Mouse (Mus musculus): Measurements from ENCODE around the gene Dscaml1. TPM values are rescaled to one million over a fixed set of nuclear protein-coding genes. Genes with fewer than 3 reads are reported as not detected.
A peak's percentile ranks its signal among the peaks of the same experiment; 100 is the strongest.

Dscaml1 gene
- polyA plus RNA-seq, 1 experiment from 2014 or later = 0.83 TPM

GRCm38 (mm10) chr9:45799402-45799801 is 373.0 kb downstream of the Dscaml1 start:
- ATAC-seq (ENCODE audit: insufficient number of reproducible peaks, insufficient read depth, low FRiP score, low TSS enrichment, low read depth) = no peak
- Histone ChIP-seq H3K36me3 (peaks cover 34% of the 10 kb centered on the region), H3K27ac (peak overlapping the region; percentile 76), H3K4me1 (replicated peaks) (peaks cover 21% of the 10 kb centered on the region), H3K9ac (replicated peaks) (0 out of 2 replicates have a peak overlapping the region, but pooled peaks have one; percentile 0), H3K27me3 (no peaks in the 10 kb centered on the region), H3K4me2 (0 out of 2 replicates have a peak overlapping the region, but pooled peaks have one; percentile 44), H3K9me3 (no peaks in the 10 kb centered on the region), H3K4me3 (replicated peaks) (no peak overlapping the region)
- 73% methylated on average over 8 of the region's 8 CpGs for WGBS

Other genes starting within 250 kb of the Dscaml1 start
- not detected in 2 replicates for gene BC049352, start 244.6 kb upstream of the Dscaml1 start, polyA plus RNA-seq (2016; fragmentation: Nextera tagmentation; extraction: Ambion mirVana)
- gene Tmprss4, start 222.5 kb upstream of the Dscaml1 start, polyA plus RNA-seq (2016; fragmentation: Nextera tagmentation; extraction: Ambion mirVana) = not detected in 2 replicates
- gene Il10ra, start 157.5 kb upstream of the Dscaml1 start, polyA plus RNA-seq (2016; fragmentation: Nextera tagmentation; extraction: Ambion mirVana) = 0.63 TPM in 2 replicates
- 0.51 and 0.72 TPM in 2 replicates for gene Tmprss13, start 107.5 kb upstream of the Dscaml1 start, polyA plus RNA-seq (2016; fragmentation: Nextera tagmentation; extraction: Ambion mirVana)
- 119 and 126 TPM in 2 replicates for gene Fxyd6, start 56.4 kb upstream of the Dscaml1 start, polyA plus RNA-seq (2016; fragmentation: Nextera tagmentation; extraction: Ambion mirVana)
- 1.9 and 2.2 TPM in 2 replicates for gene Fxyd2, start 27.0 kb upstream of the Dscaml1 start, polyA plus RNA-seq (2016; fragmentation: Nextera tagmentation; extraction: Ambion mirVana)